Mouse (Mus musculus) limb, embryonic 14.5 days (tissue): ENCODE results near the gene B3gnt7. TPM values are rescaled to one million over a fixed set of nuclear protein-coding genes. Genes with fewer than 3 reads are reported as not detected.

Source experiments
- ATAC-seq: fragments of 200-750 bp; cut with Nextera tagmentation; 2 replicates; pipeline ENCODE4 v1.8.0; 2017; ENCODE audit warnings: low read depth, moderate number of reproducible peaks, moderate TSS enrichment; ENCODE audit not compliant: low FRiP score
- DNase-seq: peaks from one replicate; pipeline ENCODE4 v3.0.0-alpha.2; 2015; ENCODE audit warnings: low spot score
- H3K27ac ChIP-seq: fragments of 300-500 bp; sonication (generic); replicated peaks from 2 replicates; pipeline ENCODE4 v1.5.1; 2014; ENCODE audit warnings: low read depth, mild to moderate bottlenecking, low read length, moderate library complexity, mixed read lengths
- H3K27me3 ChIP-seq: fragments of 300-500 bp; sonication (generic); 2 replicates; pipeline ENCODE4 v1.6.1; 2014; ENCODE audit warnings: low read length, mixed read lengths; ENCODE audit not compliant: control insufficient read depth, insufficient read depth
- H3K36me3 ChIP-seq: fragments of 300-500 bp; sonication (generic); 2 replicates; pipeline ENCODE4 v1.6.1; 2014; ENCODE audit warnings: mild to moderate bottlenecking, low read length, moderate library complexity, mixed read lengths; ENCODE audit not compliant: control insufficient read depth, insufficient read depth
- H3K4me1 ChIP-seq: fragments of 300-500 bp; sonication (generic); 2 replicates; pipeline ENCODE4 v1.6.1; 2014; ENCODE audit warnings: antibody characterized with exemption, low read length, mixed read lengths; ENCODE audit not compliant: control insufficient read depth, insufficient read depth
- H3K4me2 ChIP-seq: fragments of 300-500 bp; sonication (generic); replicated peaks from 2 replicates; pipeline ENCODE4 v1.6.1; 2014; ENCODE audit warnings: low read depth, mild to moderate bottlenecking, low read length, moderate library complexity; ENCODE audit not compliant: severe bottlenecking
- H3K4me3 ChIP-seq: fragments of 300-500 bp; sonication (generic); replicated peaks from 2 replicates; pipeline ENCODE4 v1.5.1; 2014; ENCODE audit warnings: low read length
- H3K9ac ChIP-seq: fragments of 300-500 bp; sonication (generic); 2 replicates; pipeline ENCODE4 v1.6.1; 2014; ENCODE audit warnings: mild to moderate bottlenecking, low read depth, low read length, moderate library complexity; ENCODE audit not compliant: severe bottlenecking
- H3K9me3 ChIP-seq: fragments of 300-500 bp; sonication (generic); 2 replicates; pipeline ENCODE4 v1.6.1; 2016; ENCODE audit warnings: low read length; ENCODE audit not compliant: control insufficient read depth
- POLR2A ChIP-seq: fragments of 200-500 bp; IDR thresholded peaks from 2 replicates; pipeline ENCODE4 v1.8.0; 2012; ENCODE audit warnings: inconsistent platforms, mild to moderate bottlenecking, moderate library complexity, borderline replicate concordance; ENCODE audit not compliant: insufficient read depth, insufficient read length; ENCODE audit errors: extremely low read depth
- WGBS: fragments of 180-500 bp; shearing (Covaris S2); extraction: QIAGEN DNeasy Blood & Tissue Kit; methylation state at CpG from one replicate; pipeline ENCODE4 v1.1.7; 2014; 5-methylcytosine and 5-hydroxymethylcytosine counted together
- polyA plus RNA-seq, 2 experiments: library from polyadenylated mRNA; depleted of rRNA in 1 of 2; stranded (reverse) in 1 of 2; unstranded in 1 of 2; fragments of >200 nt; fragmentation: Nextera tagmentation in 1 of 2; extraction: Ambion mirVana in 1 of 2; gene quantifications; 2 replicates each; pipeline versions ENCODE4 v1.2.1 to v1.2.3; 2012 to 2014

Gene B3gnt7
- polyA plus RNA-seq, 2 experiments, result 7.7 to 9.7 TPM

DNA sequence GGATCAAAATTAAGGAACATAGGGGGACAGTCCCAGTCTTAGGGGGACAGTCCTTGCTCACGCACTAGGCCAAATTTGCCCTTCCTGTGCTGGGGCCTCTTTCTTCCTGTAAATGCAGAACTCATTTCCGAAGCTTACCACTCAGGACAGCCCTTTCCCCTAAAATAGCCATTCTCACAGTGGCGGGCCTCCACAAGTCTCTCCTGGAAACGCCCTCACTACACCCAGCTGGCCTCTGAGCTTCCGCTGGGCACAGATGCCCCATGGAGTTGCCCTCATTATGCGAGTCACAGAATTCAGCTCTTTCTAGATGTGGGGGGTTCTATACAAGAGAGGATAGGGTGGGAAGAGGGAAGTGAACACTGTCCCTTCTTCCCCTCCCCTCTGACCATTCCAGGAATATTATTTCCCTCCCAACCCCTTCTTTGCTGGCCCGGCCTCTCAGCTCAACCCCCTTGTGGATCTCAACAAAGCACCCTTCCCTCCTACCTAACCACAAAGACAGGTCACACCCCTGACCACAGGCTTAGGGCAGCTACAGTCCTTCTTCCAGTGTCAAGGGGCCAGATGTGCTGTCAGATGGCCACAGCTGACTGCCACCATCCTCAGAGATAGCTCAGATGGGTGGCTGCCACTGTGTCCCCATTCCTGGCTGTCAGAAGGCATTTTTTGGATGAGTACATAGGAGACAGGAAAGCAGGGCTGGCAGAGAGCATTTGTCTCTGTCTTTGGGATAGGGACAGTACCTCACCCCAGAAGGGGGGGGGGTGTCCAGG, 38.9 kb upstream of the B3gnt7 start:
- Histone ChIP-seq H3K36me3 (no peaks in the 10 kb centered on the region), H3K9ac (no peak overlapping the region), H3K4me3 (no peak overlapping the region), H3K27ac (no peak overlapping the region), H3K27me3 (no peaks in the 10 kb centered on the region), H3K4me1 (no peaks in the 10 kb centered on the region), H3K9me3 (no peaks in the 10 kb centered on the region), H3K4me2 (no peak overlapping the region)
- WGBS, result 65% methylated on average over 7 of the region's 7 CpGs
- no peak for TF ChIP-seq POLR2A
- ATAC-seq (no peak), DNase-seq (no peak)

DNA sequence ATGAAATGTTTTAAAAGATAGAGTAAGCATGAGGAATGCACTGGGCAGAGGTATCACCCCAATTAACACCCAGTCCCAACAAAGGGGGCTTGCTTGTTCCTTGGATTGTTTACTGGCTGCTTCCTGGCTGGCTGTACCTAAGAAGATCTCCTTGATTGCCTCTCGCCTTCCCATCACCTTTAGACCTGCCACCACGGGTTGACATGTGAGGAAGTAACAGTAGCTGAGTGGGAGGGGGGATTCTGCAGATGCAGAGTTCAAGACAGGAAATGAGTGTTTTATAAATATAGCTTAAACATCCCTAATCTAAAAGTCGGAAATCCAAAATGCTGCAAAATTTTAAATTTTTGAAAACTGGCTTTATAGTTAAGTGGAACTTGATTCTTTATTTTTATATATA, 37.6 kb upstream of the B3gnt7 start:
- Histone ChIP-seq H3K9ac (no peak overlapping the region), H3K4me2 (no peak overlapping the region), H3K27me3 (no peaks in the 10 kb centered on the region), H3K36me3 (no peaks in the 10 kb centered on the region), H3K4me3 (no peak overlapping the region), H3K27ac (no peak overlapping the region), H3K4me1 (no peaks in the 10 kb centered on the region), H3K9me3 (no peaks in the 10 kb centered on the region)
- ATAC-seq (no peak), DNase-seq (no peak)
- WGBS, result 61% methylated on average over 3 of the region's 3 CpGs
- TF ChIP-seq POLR2A, result no peak

DNA sequence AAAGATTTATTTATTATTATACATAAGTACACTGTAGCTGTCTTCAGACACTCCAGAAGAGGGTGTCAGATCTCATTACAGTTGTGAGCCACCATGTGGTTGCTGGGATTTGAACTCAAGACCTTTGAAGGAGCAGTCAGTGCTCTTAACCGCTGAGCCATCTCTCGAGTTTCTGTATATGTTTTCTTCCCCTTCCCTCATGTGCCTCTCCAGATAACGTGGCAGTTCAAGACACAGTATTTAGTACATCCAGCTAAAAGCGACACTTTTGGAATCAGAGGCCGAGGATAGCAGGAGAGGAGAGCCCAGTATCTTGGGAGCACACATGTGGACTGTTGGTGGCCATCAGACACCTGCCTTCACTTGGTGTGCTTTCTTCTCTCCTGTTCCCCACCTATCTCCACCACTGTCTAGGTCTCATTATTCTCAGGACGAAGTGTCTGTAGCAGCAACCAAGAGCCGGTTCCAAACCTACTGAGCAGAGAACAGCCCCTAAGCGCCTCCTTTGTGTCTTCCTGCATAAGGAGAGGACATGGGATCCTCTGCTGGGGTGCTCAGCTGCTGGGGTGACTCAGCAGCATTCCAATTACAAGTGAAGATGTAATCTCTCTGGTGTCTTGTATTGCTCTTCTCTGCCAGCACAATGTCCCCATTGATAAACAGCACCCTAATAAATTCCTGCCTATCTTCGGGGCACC, 34.0 kb upstream of the B3gnt7 start:
- no peak overlapping the region for H3K4me3 ChIP-seq
- ATAC-seq (no peak), DNase-seq (no peak)
- no peaks in the 10 kb centered on the region for H3K9me3 ChIP-seq
- 84% methylated on average over 9 of the region's 9 CpGs for WGBS
- no peaks in the 10 kb centered on the region for H3K27me3 ChIP-seq
- H3K9ac ChIP-seq, result no peak overlapping the region
- H3K4me2 ChIP-seq, result no peak overlapping the region
- H3K27ac ChIP-seq, result no peak overlapping the region
- TF ChIP-seq POLR2A, result no peak
- H3K4me1 ChIP-seq, result no peaks in the 10 kb centered on the region
- no peaks in the 10 kb centered on the region for H3K36me3 ChIP-seq

DNA sequence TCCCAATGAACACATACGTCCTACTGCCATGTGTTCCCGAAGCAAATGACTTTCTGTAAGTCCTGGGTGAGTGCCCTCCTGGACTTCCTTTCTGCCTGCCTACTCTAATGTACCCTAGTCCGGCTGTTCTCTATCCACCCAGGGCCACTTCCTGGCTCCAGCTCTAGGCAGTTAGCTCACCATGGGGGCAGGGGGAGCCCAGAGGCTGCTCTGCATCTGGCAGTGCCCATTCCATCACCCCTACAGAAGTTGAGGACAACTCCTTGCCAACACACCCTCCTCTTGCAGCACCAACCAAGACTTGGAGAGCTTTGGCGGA, 33.5 kb upstream of the B3gnt7 start:
- DNase-seq (no peak), ATAC-seq (no peak)
- Histone ChIP-seq H3K27me3 (no peaks in the 10 kb centered on the region), H3K27ac (no peak overlapping the region), H3K4me1 (no peaks in the 10 kb centered on the region), H3K4me2 (no peak overlapping the region), H3K9ac (no peak overlapping the region), H3K4me3 (no peak overlapping the region), H3K36me3 (no peaks in the 10 kb centered on the region), H3K9me3 (no peaks in the 10 kb centered on the region)
- no peak for TF ChIP-seq POLR2A
- 85% methylated on average over 4 of the region's 4 CpGs for WGBS

DNA sequence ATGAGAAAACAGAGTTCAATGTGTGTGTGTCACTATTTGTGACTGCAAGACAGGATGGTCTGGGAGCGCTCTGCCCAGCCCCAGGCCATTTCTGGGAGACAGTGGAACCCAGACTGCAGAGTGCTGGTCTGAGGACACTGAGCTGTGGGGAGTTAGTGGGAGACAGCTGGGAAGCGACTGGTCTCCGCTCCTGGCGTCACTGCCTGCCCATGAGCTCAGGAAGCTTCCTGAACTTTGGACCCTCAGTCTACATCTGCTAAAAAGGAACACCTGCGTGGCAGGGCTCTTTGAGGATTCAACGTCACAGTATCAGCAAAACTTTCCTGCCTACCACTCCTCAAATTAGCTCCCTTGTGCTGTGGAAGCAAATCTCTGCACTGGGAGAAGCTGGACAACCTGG, 30.9 kb upstream of the B3gnt7 start:
- Histone ChIP-seq H3K27me3 (no peaks in the 10 kb centered on the region), H3K9ac (no peak overlapping the region), H3K27ac (no peak overlapping the region), H3K4me1 (no peaks in the 10 kb centered on the region), H3K4me2 (no peak overlapping the region), H3K4me3 (no peak overlapping the region), H3K36me3 (no peaks in the 10 kb centered on the region), H3K9me3 (no peaks in the 10 kb centered on the region)
- ATAC-seq (no peak), DNase-seq (no peak)
- WGBS, result 70% methylated on average over 6 of the region's 6 CpGs
- no peak for TF ChIP-seq POLR2A

DNA sequence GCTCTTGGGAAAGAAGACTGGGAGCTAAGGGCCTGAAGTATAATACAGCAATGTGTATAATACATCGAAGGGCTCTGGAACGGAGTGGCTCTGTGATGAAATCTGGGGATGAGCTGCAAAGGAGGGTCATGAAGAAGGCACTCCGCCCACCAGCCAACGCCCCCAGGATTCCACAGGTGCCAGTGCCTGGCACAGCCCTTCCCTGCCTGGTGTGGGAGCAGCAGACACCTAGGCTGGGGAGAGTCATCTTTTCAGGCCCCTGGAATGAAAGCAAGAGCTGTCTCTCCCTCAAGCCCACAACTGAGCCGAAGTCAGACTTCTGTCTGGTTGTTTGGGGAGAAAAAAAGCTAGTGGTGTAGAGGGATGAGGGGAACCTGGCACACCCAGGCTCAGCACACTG, 25.6 kb upstream of the B3gnt7 start:
- no peak for TF ChIP-seq POLR2A
- H3K27ac ChIP-seq, result no peak overlapping the region
- no peak for ATAC-seq

More for the DNA sequence above, 25.6 kb upstream of the B3gnt7 start:
- Histone ChIP-seq H3K36me3 (no peaks in the 10 kb centered on the region), H3K4me2 (no peak overlapping the region), H3K9ac (no peak overlapping the region), H3K9me3 (no peaks in the 10 kb centered on the region), H3K4me3 (no peak overlapping the region), H3K4me1 (peaks cover 2% of the 10 kb centered on the region; the same call in 1 of the 2 replicates), H3K27me3 (no peaks in the 10 kb centered on the region)
- 73% methylated on average over 5 of the region's 5 CpGs for WGBS
- DNase-seq, result no peak
